ENCODE assay signal across 8 mouse cellular contexts in genomic region chr10:117377431-117378290, GRCm38 (mm10). TPM values are rescaled to one million over a fixed set of nuclear protein-coding genes. Genes with fewer than 3 reads are reported as not detected.
DNase-seq lines count a peak whose midpoint lies in the region; ATAC-seq lines count a peak whose summit lies in the region.

No protein-coding gene starts in this region.

- H3K9me3 ChIP-seq in forebrain, embryonic 10.5 days: no peaks in the 10 kb centered on the region
- no peaks in the 10 kb centered on the region for H3K9me3 ChIP-seq in liver, embryonic 11.5 days (ENCODE audit: control insufficient read depth, low read length)
- no peaks in the 10 kb centered on the region for H3K9me3 ChIP-seq in stomach, embryonic 15.5 days

- ATAC-seq in liver, embryonic 11.5 days (replicated peaks; ENCODE audit: low FRiP score): no peak
- ATAC-seq in stomach, embryonic 15.5 days (ENCODE audit: insufficient read depth, low FRiP score, low read depth): no peak

- H3K9ac ChIP-seq in liver, embryonic 11.5 days (ENCODE audit: low read depth, low read length): peak overlapping the region; percentile 41; the same call in 1 of the 2 replicates
- H3K9ac ChIP-seq in stomach, embryonic 15.5 days: peak overlapping the region; percentile 20; the same call in 1 of the 2 replicates

- DNase-seq in cerebellum, adult 9-10 months: peak; percentile 35
- DNase-seq in cerebellum, adult 11 months: no peak
- DNase-seq in 416B (ENCODE audit: low read depth): peak; percentile 34
- peak; percentile 28 for DNase-seq in forebrain, embryonic 10.5 days (ENCODE audit: extremely low spot score, low spot score)
- no peak for DNase-seq in liver, embryonic 11.5 days (ENCODE audit: low spot score)
- DNase-seq in layer of hippocampus, adult 8-10 months (ENCODE audit: low spot score in 2 of 2): no peak
- DNase-seq in right cerebral cortex, postnatal 4 days: no peak

- H3K36me3 ChIP-seq in forebrain, embryonic 10.5 days (replicated peaks): peaks cover 6% of the 10 kb centered on the region; the same call in 1 of the 2 replicates
- no peaks in the 10 kb centered on the region for H3K36me3 ChIP-seq in liver, embryonic 11.5 days (ENCODE audit: control insufficient read depth, insufficient read depth, low read length)
- H3K36me3 ChIP-seq in stomach, embryonic 15.5 days: no peaks in the 10 kb centered on the region

- H3K4me3 ChIP-seq in forebrain, embryonic 10.5 days: peak overlapping the region; percentile 94
- H3K4me3 ChIP-seq in liver, embryonic 11.5 days (ENCODE audit: low read depth, low read length): peak overlapping the region; percentile 91
- H3K4me3 ChIP-seq in stomach, embryonic 15.5 days (replicated peaks): peak overlapping the region; percentile 95

- peak overlapping the region; percentile 70 for H3K4me2 ChIP-seq in liver, embryonic 11.5 days
- H3K4me2 ChIP-seq in stomach, embryonic 15.5 days: peak overlapping the region; percentile 66

- no peaks in the 10 kb centered on the region for H3K27me3 ChIP-seq in forebrain, embryonic 10.5 days (ENCODE audit: poor library complexity, severe bottlenecking)
- H3K27me3 ChIP-seq in liver, embryonic 11.5 days (replicated peaks; ENCODE audit: control insufficient read depth, insufficient read depth, low read length): no peaks in the 10 kb centered on the region
- H3K27me3 ChIP-seq in stomach, embryonic 15.5 days (replicated peaks): no peaks in the 10 kb centered on the region

- H3K4me1 ChIP-seq in forebrain, embryonic 10.5 days: peaks cover 17% of the 10 kb centered on the region
- peaks cover 9% of the 10 kb centered on the region for H3K4me1 ChIP-seq in liver, embryonic 11.5 days (replicated peaks; ENCODE audit: control insufficient read depth, insufficient read depth, low read length)
- H3K4me1 ChIP-seq in stomach, embryonic 15.5 days: no peaks in the 10 kb centered on the region

- peak overlapping the region; percentile 100 for H3K27ac ChIP-seq in forebrain, embryonic 10.5 days
- no peak overlapping the region for H3K27ac ChIP-seq in liver, embryonic 11.5 days (ENCODE audit: low read depth, low read length)
- no peak overlapping the region for H3K27ac ChIP-seq in stomach, embryonic 15.5 days

- WGBS in forebrain, embryonic 10.5 days: 16% methylated on average over 16 of the region's 16 CpGs
- 25% methylated on average over 16 of the region's 16 CpGs for WGBS in liver, embryonic 11.5 days
- WGBS in stomach, embryonic 15.5 days: 16% methylated on average over 16 of the region's 16 CpGs

RNA-seq across cellular contexts. Expression of gene Cpsf6, which starts 2.2 kb away (rescaled TPM):
- 243 and 253 TPM in 2 replicates for polyA plus RNA-seq in forebrain, embryonic 10.5 days (2016; fragmentation: Nextera tagmentation; extraction: Ambion mirVana)
- polyA plus RNA-seq in liver, embryonic 11.5 days (2014; fragmentation: Nextera tagmentation; extraction: Ambion mirVana): 135 and 155 TPM in 2 replicates
- polyA plus RNA-seq in stomach, embryonic 15.5 days (2015; fragmentation: Nextera tagmentation; extraction: Ambion mirVana): 117 and 129 TPM in 2 replicates
- 100 to 1,000 TPM; 104 to 124 (median 117) TPM for total RNA-seq in layer of hippocampus, adult 8-10 months (2022)

Comparison
In these comparisons a context has a peak if more than half of its experiments do, and no peak if none do; other contexts are left out.
1. DNase-seq: peak in cerebellum, adult 9-10 months (single experiment), 416B (single experiment) and forebrain, embryonic 10.5 days (single experiment); none in cerebellum, adult 11 months (single experiment), liver, embryonic 11.5 days (single experiment), layer of hippocampus, adult 8-10 months (0 of 2) and right cerebral cortex, postnatal 4 days (single experiment).
2. Peak in every context shown above with its lines, with median percentiles within 50 percentile points of each other: H3K4me3 ChIP-seq.